Mouse (Mus musculus) C2C12 (cell line): ENCODE data around the gene Spn.

Experiments used
- CEBPB ChIP-seq: IDR thresholded peaks from one replicate; pipeline ENCODE4 v1.6.1; 2011; ENCODE audit warnings: low read depth, mild to moderate bottlenecking, control low read depth, moderate library complexity
- CTCF ChIP-seq: IDR thresholded peaks from one replicate; pipeline ENCODE4 v1.5.1; 2011; ENCODE audit not compliant: control insufficient read depth, insufficient read depth, insufficient read length
- MAX ChIP-seq: IDR thresholded peaks from one replicate; pipeline ENCODE4 v1.6.1; 2011; ENCODE audit warnings: mild to moderate bottlenecking, control low read depth
- MYOD1 ChIP-seq: IDR thresholded peaks from one replicate; pipeline ENCODE4 v1.6.1; 2011; ENCODE audit warnings: low read depth; ENCODE audit not compliant: control insufficient read depth, insufficient read length
- MYOG ChIP-seq: IDR thresholded peaks from one replicate; pipeline ENCODE4 v1.6.1; 2011; ENCODE audit not compliant: control insufficient read depth, insufficient read length; ENCODE audit errors: extremely low read depth
- USF1 ChIP-seq: IDR thresholded peaks from one replicate; pipeline ENCODE4 v1.6.1; 2011; ENCODE audit warnings: low read depth, mild to moderate bottlenecking, control low read depth, moderate library complexity

GRCm38 (mm10) chr7:127164002-127164401, 26.4 kb upstream of the Spn start:
- TF ChIP-seq MYOG (no peak), CTCF (no peak), MAX (no peak), USF1 (no peak), CEBPB (no peak), MYOD1 (no peak)
